Mouse (Mus musculus): ENCODE measurements at regions not wholly inside any gene's neighbourhood (a gene's known extent, or its start where the extent isn't known, plus 50 kb on each side); places are given as distances from the start of the nearest gene placed in this dataset.

- Histone ChIP-seq H3K9ac (ENCODE audit: low read depth, poor library complexity, severe bottlenecking) (no peak overlapping the region), H3K9me3 (replicated peaks; ENCODE audit: control insufficient read depth, insufficient read depth, low read length, poor library complexity, severe bottlenecking) (no peaks in the 10 kb centered on the region), H3K36me3 (ENCODE audit: control insufficient read depth, insufficient read depth, low read length, poor library complexity, severe bottlenecking) (no peaks in the 10 kb centered on the region), H3K27ac (ENCODE audit: insufficient read depth, low read length) (no peak overlapping the region), H3K4me1 (ENCODE audit: control insufficient read depth, insufficient read depth, low read length) (no peaks in the 10 kb centered on the region), H3K27me3 (ENCODE audit: control insufficient read depth, insufficient read depth, low read length, poor library complexity, severe bottlenecking) (no peaks in the 10 kb centered on the region), H3K4me3 (ENCODE audit: low read depth, low read length) (no peak overlapping the region)
- TF ChIP-seq EP300 (IDR thresholded peaks at IDR 0.05; ENCODE audit: insufficient read depth, low read depth, low read length), result no peak
- TF ChIP-seq CTCF (IDR thresholded peaks at IDR 0.05; ENCODE audit: low read depth, low read length), result no peak
- TF ChIP-seq POLR2A (IDR thresholded peaks at IDR 0.05; ENCODE audit: insufficient read depth, low read length), result no peak
These were observed 140.8 kb downstream of the Sec23ip start for GRCm38 (mm10) chr7:128885551-128885950.

GRCm38 (mm10) chr7:128910134-128910533 is 165.4 kb downstream of the Sec23ip start:
- no peak overlapping the region for H3K4me3 ChIP-seq (ENCODE audit: low read depth, low read length)
- TF ChIP-seq EP300 (IDR thresholded peaks at IDR 0.05; ENCODE audit: insufficient read depth, low read depth, low read length) (no peak), CTCF (IDR thresholded peaks at IDR 0.05; ENCODE audit: low read depth, low read length) (no peak), POLR2A (IDR thresholded peaks at IDR 0.05; ENCODE audit: insufficient read depth, low read length) (no peak)
- no peaks in the 10 kb centered on the region for H3K4me1 ChIP-seq (ENCODE audit: control insufficient read depth, insufficient read depth, low read length)
- H3K9ac ChIP-seq (ENCODE audit: low read depth, poor library complexity, severe bottlenecking), result no peak overlapping the region
- peaks cover 4% of the 10 kb centered on the region; the same call in 1 of the 2 replicates for H3K9me3 ChIP-seq (replicated peaks; ENCODE audit: control insufficient read depth, insufficient read depth, low read length, poor library complexity, severe bottlenecking)
- no peaks in the 10 kb centered on the region for H3K27me3 ChIP-seq (ENCODE audit: control insufficient read depth, insufficient read depth, low read length, poor library complexity, severe bottlenecking)
- H3K36me3 ChIP-seq (ENCODE audit: control insufficient read depth, insufficient read depth, low read length, poor library complexity, severe bottlenecking), result no peaks in the 10 kb centered on the region
- H3K27ac ChIP-seq (ENCODE audit: insufficient read depth, low read length), result no peak overlapping the region

- no peaks in the 10 kb centered on the region for H3K36me3 ChIP-seq (ENCODE audit: control insufficient read depth, insufficient read depth, low read length, poor library complexity, severe bottlenecking)
- no peak for TF ChIP-seq EP300 (IDR thresholded peaks at IDR 0.05; ENCODE audit: insufficient read depth, low read depth, low read length)
- TF ChIP-seq CTCF (IDR thresholded peaks at IDR 0.05; ENCODE audit: low read depth, low read length), result no peak
- TF ChIP-seq POLR2A (IDR thresholded peaks at IDR 0.05; ENCODE audit: insufficient read depth, low read length), result no peak
- H3K9ac ChIP-seq (ENCODE audit: low read depth, poor library complexity, severe bottlenecking), result no peak overlapping the region
- no peak overlapping the region for H3K4me3 ChIP-seq (ENCODE audit: low read depth, low read length)
- H3K4me1 ChIP-seq (ENCODE audit: control insufficient read depth, insufficient read depth, low read length), result no peaks in the 10 kb centered on the region
- H3K9me3 ChIP-seq (replicated peaks; ENCODE audit: control insufficient read depth, insufficient read depth, low read length, poor library complexity, severe bottlenecking), result no peaks in the 10 kb centered on the region
- H3K27ac ChIP-seq (ENCODE audit: insufficient read depth, low read length), result no peak overlapping the region
- no peaks in the 10 kb centered on the region; the same call in 1 of the 2 replicates for H3K27me3 ChIP-seq (ENCODE audit: control insufficient read depth, insufficient read depth, low read length, poor library complexity, severe bottlenecking)
These were observed 193.4 kb downstream of the Sec23ip start for GRCm38 (mm10) chr7:128937976-128938730.

- no peak overlapping the region for H3K4me3 ChIP-seq (ENCODE audit: low read depth, low read length)
- H3K36me3 ChIP-seq (ENCODE audit: control insufficient read depth, insufficient read depth, low read length, poor library complexity, severe bottlenecking), result no peaks in the 10 kb centered on the region
- TF ChIP-seq EP300 (IDR thresholded peaks at IDR 0.05; ENCODE audit: insufficient read depth, low read depth, low read length) (no peak), POLR2A (IDR thresholded peaks at IDR 0.05; ENCODE audit: insufficient read depth, low read length) (no peak), CTCF (IDR thresholded peaks at IDR 0.05; ENCODE audit: low read depth, low read length) (no peak)
- no peak overlapping the region for H3K27ac ChIP-seq (ENCODE audit: insufficient read depth, low read length)
- H3K27me3 ChIP-seq (ENCODE audit: control insufficient read depth, insufficient read depth, low read length, poor library complexity, severe bottlenecking), result no peaks in the 10 kb centered on the region
- H3K9ac ChIP-seq (ENCODE audit: low read depth, poor library complexity, severe bottlenecking), result no peak overlapping the region
- no peaks in the 10 kb centered on the region for H3K9me3 ChIP-seq (replicated peaks; ENCODE audit: control insufficient read depth, insufficient read depth, low read length, poor library complexity, severe bottlenecking)
- H3K4me1 ChIP-seq (ENCODE audit: control insufficient read depth, insufficient read depth, low read length), result no peaks in the 10 kb centered on the region
These were observed 215.8 kb downstream of the Sec23ip start for GRCm38 (mm10) chr7:128960575-128960974.

- H3K4me3 ChIP-seq (ENCODE audit: low read depth, low read length), result no peak overlapping the region
- H3K4me1 ChIP-seq (ENCODE audit: control insufficient read depth, insufficient read depth, low read length), result no peaks in the 10 kb centered on the region
- no peak for TF ChIP-seq CTCF (IDR thresholded peaks at IDR 0.05; ENCODE audit: low read depth, low read length)
- TF ChIP-seq POLR2A (IDR thresholded peaks at IDR 0.05; ENCODE audit: insufficient read depth, low read length), result no peak
- no peak for TF ChIP-seq EP300 (IDR thresholded peaks at IDR 0.05; ENCODE audit: insufficient read depth, low read depth, low read length)
- H3K36me3 ChIP-seq (ENCODE audit: control insufficient read depth, insufficient read depth, low read length, poor library complexity, severe bottlenecking), result no peaks in the 10 kb centered on the region
- no peak overlapping the region for H3K9ac ChIP-seq (ENCODE audit: low read depth, poor library complexity, severe bottlenecking)
- no peaks in the 10 kb centered on the region for H3K27me3 ChIP-seq (ENCODE audit: control insufficient read depth, insufficient read depth, low read length, poor library complexity, severe bottlenecking)
- no peaks in the 10 kb centered on the region; the same call in 1 of the 2 replicates for H3K9me3 ChIP-seq (replicated peaks; ENCODE audit: control insufficient read depth, insufficient read depth, low read length, poor library complexity, severe bottlenecking)
- no peak overlapping the region for H3K27ac ChIP-seq (ENCODE audit: insufficient read depth, low read length)
These were observed 235.2 kb downstream of the Sec23ip start for GRCm38 (mm10) chr7:128979904-128980303.

GRCm38 (mm10) chr7:128980827-128981226 is 236.1 kb downstream of the Sec23ip start:
- TF ChIP-seq POLR2A (IDR thresholded peaks at IDR 0.05; ENCODE audit: insufficient read depth, low read length), result no peak
- H3K4me3 ChIP-seq (ENCODE audit: low read depth, low read length), result no peak overlapping the region
- no peaks in the 10 kb centered on the region for H3K36me3 ChIP-seq (ENCODE audit: control insufficient read depth, insufficient read depth, low read length, poor library complexity, severe bottlenecking)
- no peak overlapping the region for H3K27ac ChIP-seq (ENCODE audit: insufficient read depth, low read length)
- H3K4me1 ChIP-seq (ENCODE audit: control insufficient read depth, insufficient read depth, low read length), result no peaks in the 10 kb centered on the region
- no peak overlapping the region for H3K9ac ChIP-seq (ENCODE audit: low read depth, poor library complexity, severe bottlenecking)
- H3K9me3 ChIP-seq (replicated peaks; ENCODE audit: control insufficient read depth, insufficient read depth, low read length, poor library complexity, severe bottlenecking), result no peaks in the 10 kb centered on the region; the same call in 1 of the 2 replicates
- H3K27me3 ChIP-seq (ENCODE audit: control insufficient read depth, insufficient read depth, low read length, poor library complexity, severe bottlenecking), result no peaks in the 10 kb centered on the region
